Mouse (Mus musculus) bone marrow macrophage, adult 2 months (primary cell): ENCODE measurements around the gene Kdm2a.

ENCODE experiments used
- CTCF ChIP-seq: IDR thresholded peaks from 2 replicates; pipeline ENCODE4 v1.5.1; 2012; ENCODE audit warnings: low read depth, mild to moderate bottlenecking, low read length, moderate library complexity
- POLR2A ChIP-seq: IDR thresholded peaks from 2 replicates; pipeline ENCODE4 v1.6.1; 2012; ENCODE audit warnings: mild to moderate bottlenecking, low read depth, low read length, borderline replicate concordance

GRCm38 (mm10) chr19:4282898-4283553 lies 115.1 kb downstream of the Kdm2a start, which contains the start of gene Ankrd13d:
- TF ChIP-seq POLR2A = no peak
- TF ChIP-seq CTCF = peak; percentile 44; the same call in 1 of the 2 replicates
